Mouse (Mus musculus) neutrophil, adult 5-6 weeks (primary cell): ENCODE results near the gene Tmed1. TPM values are rescaled to one million over a fixed set of nuclear protein-coding genes. Genes with fewer than 3 reads are reported as not detected.
A peak's percentile ranks its signal among the peaks of the same experiment; 100 is the strongest.
"Not testable (repeated sequence)": the region's sequence is repeated elsewhere in the genome, so short reads cannot be mapped to it uniquely, and the experiment has no call there.

ENCODE experiments used
- ATAC-seq: fragments of 151-379, 151-347 bp; 2 replicates; pipeline ENCODE4 v1.8.0; 2017; ENCODE audit warnings: mild to moderate bottlenecking, moderate TSS enrichment; ENCODE audit not compliant: insufficient number of reproducible peaks, poor library complexity, low FRiP score, severe bottlenecking; ENCODE audit errors: extremely low read depth
- total RNA-seq: library from RNA; stranded (forward); fragments of 200-1000 nt; gene quantifications from 2 replicates; pipeline ENCODE4 v1.2.3, GENCODE M21; 2017

Gene Tmed1
- total RNA-seq, 1 experiment from 2014 or later, result 4.4 TPM

DNA sequence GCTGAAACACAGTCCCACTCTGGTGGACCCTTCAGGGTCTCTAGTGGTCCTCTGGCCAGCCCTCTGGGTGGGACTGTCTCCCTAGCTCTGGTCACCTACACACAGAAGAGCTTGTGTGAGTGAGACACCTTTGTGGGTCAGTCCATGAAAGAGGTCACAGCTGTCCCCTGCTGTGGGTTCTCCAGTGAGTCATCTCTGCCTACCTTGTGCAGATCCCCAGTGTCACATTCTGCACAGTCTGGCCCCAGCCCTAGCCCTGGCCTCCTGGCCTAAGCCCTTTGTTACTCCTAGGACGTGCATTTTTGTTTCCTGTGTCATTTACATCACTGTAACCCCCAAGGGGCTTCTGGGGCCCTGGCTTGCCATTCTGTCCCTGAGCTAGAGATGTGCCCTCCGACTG lies 16.1 kb downstream of the Tmed1 start:
- ATAC-seq, result no peak

DNA sequence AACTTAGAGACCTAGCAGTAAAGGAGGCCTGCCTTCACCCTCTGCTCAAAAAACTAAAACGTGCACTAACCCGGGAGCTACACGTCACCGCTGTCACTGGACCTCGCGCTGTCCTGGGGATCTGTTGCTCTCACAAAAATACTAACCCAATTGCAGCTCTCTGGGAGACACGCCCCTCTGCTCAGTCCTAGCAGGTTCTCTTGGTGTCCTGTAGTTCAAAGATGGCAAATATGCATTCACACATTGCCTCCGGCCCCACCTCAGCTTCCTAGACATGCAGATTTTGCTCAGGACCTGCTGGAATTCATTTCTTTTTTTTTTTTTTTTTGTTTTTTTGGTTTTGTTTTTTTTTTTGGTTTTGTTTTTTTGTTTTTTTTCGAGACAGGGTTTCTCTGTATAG lies 19.4 kb downstream of the Tmed1 start:
- no peak for ATAC-seq

DNA sequence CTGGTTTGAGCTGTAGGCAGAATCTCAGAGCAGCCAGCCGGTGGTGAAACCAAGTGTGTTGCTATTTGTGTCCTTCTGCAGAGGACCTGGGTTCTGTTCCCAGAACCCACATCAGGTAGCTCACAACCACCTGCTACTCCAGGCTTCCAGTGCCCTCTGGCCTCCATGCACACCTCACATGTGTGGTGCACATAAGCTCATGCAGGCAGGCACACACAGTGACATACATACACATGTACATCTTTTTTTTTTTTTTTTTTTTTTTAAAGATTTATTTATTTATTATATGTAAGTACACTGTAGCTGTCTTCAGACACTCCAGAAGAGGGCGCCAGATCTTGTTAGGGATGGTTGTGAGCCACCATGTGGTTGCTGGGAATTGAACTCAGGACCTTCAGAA lies 21.8 kb downstream of the Tmed1 start:
- ATAC-seq, result not testable (repeated sequence)

DNA sequence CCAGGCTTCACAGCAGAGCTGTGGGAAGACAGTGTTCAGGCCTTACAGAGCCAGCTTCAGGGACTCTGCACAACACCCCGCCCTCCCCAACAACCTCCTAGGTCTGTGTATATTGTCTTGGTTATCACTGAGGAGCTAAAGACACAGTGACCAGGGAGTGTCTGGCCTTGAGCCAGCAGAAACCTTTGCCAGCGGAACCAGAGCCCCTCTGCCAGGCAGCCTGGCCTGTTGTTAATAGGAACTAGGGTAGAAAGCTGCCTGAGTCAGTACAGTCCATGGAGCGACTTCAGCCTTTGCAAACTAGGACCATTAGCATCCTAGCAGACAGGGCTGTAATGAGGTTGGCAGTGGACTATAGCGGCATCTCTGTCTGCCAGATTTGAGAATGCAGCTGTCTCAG lies 26.0 kb downstream of the Tmed1 start:
- no peak for ATAC-seq

DNA sequence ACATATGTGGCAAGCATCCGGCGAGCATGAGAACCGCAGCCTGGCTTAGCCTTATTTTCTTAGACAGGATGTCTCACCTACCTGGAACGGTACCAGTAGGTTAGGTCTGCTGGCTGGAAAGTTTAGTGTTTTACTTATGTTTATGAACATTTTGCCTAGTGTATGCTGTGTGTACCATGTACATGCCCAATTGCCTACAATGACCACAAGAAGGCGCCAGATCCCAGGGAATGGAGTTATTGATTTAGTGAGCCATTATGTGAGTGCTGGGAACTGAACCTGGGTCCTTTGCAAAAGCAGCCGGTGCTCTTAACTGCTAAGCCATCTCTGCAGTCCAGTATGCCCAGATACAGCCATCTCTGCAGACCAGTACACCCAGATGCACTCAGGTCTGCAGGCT lies 32.3 kb downstream of the Tmed1 start:
- ATAC-seq, result no peak

DNA sequence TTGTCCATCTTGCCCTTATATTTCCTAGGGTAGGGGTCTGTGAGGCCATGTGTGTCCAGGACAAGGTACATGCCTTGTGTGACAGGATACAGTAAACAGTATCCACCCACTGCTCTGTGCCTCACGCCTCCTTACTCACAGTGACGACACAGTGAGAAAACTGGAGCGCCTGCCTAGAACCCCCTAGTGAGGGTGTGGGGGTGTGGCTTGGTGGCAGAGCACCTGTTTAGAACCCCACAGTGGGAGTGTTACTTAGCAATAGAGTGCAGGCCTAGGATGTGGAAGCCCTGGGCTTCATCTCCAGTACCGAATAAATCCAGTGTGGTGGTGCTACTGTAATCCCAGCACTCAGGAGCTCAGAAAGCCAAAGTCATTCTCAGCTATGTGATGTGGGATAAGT lies 37.1 kb downstream of the Tmed1 start:
- no peak for ATAC-seq

DNA sequence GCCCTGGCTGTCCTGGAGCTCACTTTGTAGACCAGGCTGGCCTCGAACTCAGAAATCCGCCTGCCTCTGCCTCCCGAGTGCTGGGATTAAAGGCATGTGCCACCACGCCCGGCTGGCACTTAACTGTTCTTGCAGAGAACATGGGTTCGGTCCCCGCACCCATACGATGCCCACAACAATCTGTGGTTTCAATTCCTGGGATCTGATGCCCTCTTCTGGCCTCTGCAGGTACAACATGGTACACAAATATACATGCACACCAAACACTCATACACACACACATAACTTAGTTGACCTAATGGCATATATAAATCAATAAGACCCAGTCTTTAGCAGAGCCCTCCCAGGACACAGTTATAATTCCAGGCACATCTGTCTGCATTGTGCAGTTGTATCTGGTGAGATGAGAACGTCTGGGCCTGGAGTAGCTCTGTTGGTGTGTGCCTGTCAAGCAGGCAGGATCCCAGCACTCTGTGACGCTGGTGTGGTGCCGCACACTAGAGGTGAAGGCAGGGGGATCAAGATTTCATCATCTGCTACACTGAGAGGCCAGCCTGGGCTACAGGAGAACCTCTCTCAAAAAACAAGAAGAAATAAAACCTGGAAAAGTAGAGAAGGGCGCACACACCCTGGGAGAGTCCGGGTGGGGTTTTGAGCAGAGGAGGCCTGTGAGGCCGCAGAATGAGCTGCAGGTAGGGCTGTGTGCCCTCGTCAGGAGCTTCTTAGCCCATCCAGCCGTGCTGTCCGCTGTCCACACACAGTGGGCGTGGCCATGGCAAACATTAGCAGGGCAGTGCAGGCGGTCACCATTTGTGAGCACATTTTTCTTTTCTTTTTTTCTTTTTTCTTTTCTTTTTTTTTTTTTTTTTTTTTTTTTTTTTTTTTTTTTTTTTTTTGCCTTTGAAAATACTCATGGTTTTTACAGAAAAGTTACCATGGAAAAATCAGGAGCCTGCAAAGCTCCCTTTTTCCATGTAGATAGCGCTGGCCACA lies 40.7 kb downstream of the Tmed1 start:
- peak; percentile 64; the same call in 1 of the 2 replicates for ATAC-seq

DNA sequence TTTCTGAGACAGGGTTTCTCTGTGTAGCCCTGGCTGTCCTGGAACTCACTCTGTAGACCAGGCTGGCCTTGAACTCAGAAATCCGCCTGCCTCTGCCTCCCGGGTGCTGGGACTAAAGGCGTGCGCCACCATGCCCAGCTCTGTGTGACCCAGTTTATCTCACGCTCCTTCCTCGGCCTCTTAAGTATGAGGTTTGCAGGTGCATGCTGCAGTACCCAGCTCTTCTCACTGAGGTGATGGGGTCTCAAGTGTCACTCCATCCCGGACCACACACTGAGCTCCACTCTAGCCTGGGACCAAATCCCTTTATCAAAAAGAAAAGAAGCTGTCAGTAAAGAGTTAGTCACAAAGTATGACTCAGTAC lies 45.5 kb downstream of the Tmed1 start:
- not testable (repeated sequence) for ATAC-seq

DNA sequence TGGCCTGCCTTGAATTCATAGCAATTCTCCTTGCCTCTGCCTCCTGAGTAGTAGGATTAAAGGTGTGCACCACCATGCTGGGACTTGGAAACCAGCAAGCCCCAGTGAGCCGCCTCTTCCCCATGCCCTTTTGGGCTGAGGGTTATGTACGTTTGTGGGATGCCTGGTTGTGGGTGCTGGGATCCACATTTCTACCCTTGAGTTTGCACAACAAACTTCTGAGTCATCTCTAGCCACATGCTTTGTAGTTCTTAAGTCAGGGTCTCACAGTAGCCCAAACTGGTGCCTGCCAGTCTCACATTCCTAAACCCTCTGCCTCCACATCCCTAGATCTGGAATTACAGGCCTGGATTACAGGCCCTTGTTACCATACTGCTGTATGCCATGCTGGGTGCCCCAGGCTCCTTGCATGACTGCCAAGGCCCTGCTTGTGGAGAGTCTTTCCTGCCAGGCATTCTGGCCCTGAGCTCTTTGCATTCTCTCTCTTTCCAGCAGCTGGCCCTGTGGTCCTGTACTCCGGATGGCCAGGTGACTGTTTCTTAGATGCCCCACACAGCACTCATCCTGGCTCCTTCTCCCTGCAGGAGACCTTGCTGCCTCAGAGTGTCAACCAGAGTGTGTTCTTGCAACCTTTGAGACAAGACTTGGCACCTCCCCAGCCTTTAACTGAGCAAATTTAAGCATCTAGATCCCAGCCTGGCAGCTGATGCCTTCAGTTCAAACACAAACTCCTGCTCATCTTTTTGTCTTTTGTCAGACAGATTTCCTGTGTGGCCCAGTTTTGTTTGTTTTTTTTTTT lies 46.1 kb downstream of the Tmed1 start:
- no peak for ATAC-seq

DNA sequence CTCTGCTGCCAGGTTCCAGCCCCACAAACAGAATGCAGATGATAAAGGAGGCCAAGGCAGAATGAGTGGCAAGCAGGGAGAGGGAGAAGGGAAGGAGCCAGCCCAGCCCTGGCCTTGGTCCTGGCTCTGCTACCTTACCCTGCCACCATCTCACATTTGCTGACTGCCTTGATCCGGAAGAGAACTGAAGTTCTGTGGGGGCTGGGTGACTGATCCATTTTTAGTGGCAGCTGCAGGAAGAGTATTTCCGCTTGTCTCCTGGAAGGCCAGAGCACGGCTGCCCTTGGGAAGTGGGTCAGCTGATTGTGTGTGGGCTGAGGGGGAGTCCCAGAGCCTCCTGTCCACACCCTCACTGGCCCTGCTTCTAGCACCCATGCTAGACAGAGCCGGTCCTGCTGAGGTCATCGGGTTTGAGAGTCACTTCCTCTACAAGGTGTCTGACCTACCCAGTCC lies 46.9 kb downstream of the Tmed1 start:
- peak; percentile 62 for ATAC-seq

DNA sequence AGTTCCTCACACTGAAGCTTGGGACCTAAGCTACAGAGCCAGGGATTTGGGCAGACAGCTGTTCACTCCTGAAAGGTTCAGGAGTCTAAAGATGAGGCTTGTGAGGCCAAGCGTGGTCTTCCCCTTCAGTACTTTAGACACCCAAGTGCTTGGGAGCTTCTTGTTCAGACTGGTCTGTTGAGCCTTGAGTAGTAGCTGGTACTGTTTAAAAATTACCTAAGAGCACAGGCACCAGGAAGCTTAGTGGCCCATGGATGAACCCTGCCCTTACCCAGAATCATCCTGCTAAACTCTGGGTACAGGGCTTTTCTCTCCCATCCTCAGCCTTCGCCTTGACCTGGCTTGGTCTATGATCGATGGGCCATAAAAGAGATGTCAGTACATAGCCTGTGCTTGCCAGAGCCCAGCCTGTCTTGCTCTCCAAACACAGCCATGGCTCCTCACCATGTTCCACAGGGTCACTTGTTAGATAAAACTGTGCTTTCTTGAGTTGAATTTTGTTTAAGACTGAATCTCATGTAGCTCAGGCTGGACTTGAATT lies 49.6 kb downstream of the Tmed1 start:
- no peak for ATAC-seq

DNA sequence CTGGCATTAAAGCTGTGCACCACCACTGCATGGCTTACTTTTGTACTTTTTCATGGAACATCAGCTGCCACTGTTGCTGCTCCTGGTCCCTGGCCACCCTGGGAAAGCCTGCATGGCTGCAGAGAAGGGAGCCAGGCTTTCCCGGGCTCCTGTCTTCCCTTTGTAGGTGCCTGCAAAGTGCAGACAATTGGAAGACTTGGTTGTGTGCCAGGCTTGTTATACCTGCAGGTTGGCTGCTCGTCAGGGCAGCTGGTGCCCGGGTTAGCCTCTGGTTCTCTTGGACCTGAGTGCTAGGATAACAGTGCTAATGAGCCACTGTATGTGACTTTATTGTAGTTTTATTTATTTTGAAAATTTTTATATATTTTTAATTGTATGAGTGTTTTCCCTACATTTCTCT lies 51.2 kb downstream of the Tmed1 start:
- no peak for ATAC-seq

Other genes with a start within 250 kb of the Tmed1 start
- gene Atg4d, start 245.0 kb downstream of the Tmed1 start, total RNA-seq, result 18.3 and 31.7 TPM in 2 replicates
- gene Kri1, start 222.3 kb downstream of the Tmed1 start, total RNA-seq, result 175 and 178 TPM in 2 replicates
- 74.5 and 93.6 TPM in 2 replicates for gene Cdkn2d, start 218.8 kb downstream of the Tmed1 start, total RNA-seq
- gene Ap1m2, start 197.9 kb downstream of the Tmed1 start, total RNA-seq, result 7.6 and 13.6 TPM in 2 replicates
- gene Slc44a2, start 189.6 kb downstream of the Tmed1 start, total RNA-seq, result 269 and 279 TPM in 2 replicates
- 58.2 and 67.9 TPM in 2 replicates for gene Ilf3, start 142.4 kb downstream of the Tmed1 start, total RNA-seq
- gene Qtrt1, start 98.4 kb downstream of the Tmed1 start, total RNA-seq, result 19.4 and 22.7 TPM in 2 replicates
- gene Dnm2, start 85.3 kb downstream of the Tmed1 start, total RNA-seq, result 318 and 340 TPM in 2 replicates
- 333 and 359 TPM in 2 replicates for gene AB124611, start 15.9 kb upstream of the Tmed1 start, total RNA-seq
- gene Carm1, start 36.6 kb upstream of the Tmed1 start, total RNA-seq, result 17.6 and 18.3 TPM in 2 replicates
- 23.7 and 28.5 TPM in 2 replicates for gene Timm29, start 82.5 kb upstream of the Tmed1 start, total RNA-seq
- 8.1 and 11.1 TPM in 2 replicates for gene Yipf2, start 82.6 kb upstream of the Tmed1 start, total RNA-seq
- gene Smarca4, start 105.9 kb upstream of the Tmed1 start, total RNA-seq, result 70.4 and 71.1 TPM in 2 replicates
- gene Ldlr, start 213.2 kb upstream of the Tmed1 start, total RNA-seq, result 8.6 and 10.0 TPM in 2 replicates